Mouse (Mus musculus) forebrain, postnatal 0 days (tissue): ENCODE measurements around the gene 1700069L16Rik. TPM values are rescaled to one million over a fixed set of nuclear protein-coding genes. Genes with fewer than 3 reads are reported as not detected.

ENCODE experiments used
- ATAC-seq: fragments of 200-750 bp; cut with Nextera tagmentation; 2 replicates; pipeline ENCODE4 v1.8.0; 2017; ENCODE audit warnings: mild to moderate bottlenecking, moderate library complexity
- DNase-seq: peaks from one replicate; pipeline ENCODE4 v3.0.0-alpha.2; 2015
- H3K27ac ChIP-seq: fragments of 300-500 bp; sonication (generic); 2 replicates; pipeline ENCODE4 v1.5.1; 2014; ENCODE audit warnings: low read depth, mild to moderate bottlenecking, antibody characterized with exemption, low read length, moderate library complexity, mixed read lengths
- H3K27me3 ChIP-seq: fragments of 300-500 bp; sonication (generic); 2 replicates; pipeline ENCODE4 v1.6.1; 2014; ENCODE audit warnings: mild to moderate bottlenecking, low read length, mixed read lengths; ENCODE audit not compliant: insufficient read depth
- H3K36me3 ChIP-seq: fragments of 300-500 bp; sonication (generic); 2 replicates; pipeline ENCODE4 v1.6.1; 2014; ENCODE audit warnings: mild to moderate bottlenecking, moderate library complexity; ENCODE audit not compliant: insufficient read depth
- H3K4me1 ChIP-seq: fragments of 300-500 bp; sonication (generic); 2 replicates; pipeline ENCODE4 v1.6.1; 2014; ENCODE audit warnings: antibody characterized with exemption; ENCODE audit not compliant: insufficient read depth
- H3K4me2 ChIP-seq: fragments of 300-500 bp; sonication (generic); 2 replicates; pipeline ENCODE4 v1.6.1; 2014; ENCODE audit warnings: low read depth, mild to moderate bottlenecking, moderate library complexity
- H3K4me3 ChIP-seq: fragments of 300-500 bp; sonication (generic); 2 replicates; pipeline ENCODE4 v1.5.1; 2014; ENCODE audit warnings: low read depth, low read length, mixed read lengths
- H3K9ac ChIP-seq: fragments of 300-500 bp; sonication (generic); 2 replicates; pipeline ENCODE4 v1.6.1; 2014; ENCODE audit warnings: mild to moderate bottlenecking
- H3K9me3 ChIP-seq: fragments of 300-500 bp; sonication (generic); 2 replicates; pipeline ENCODE4 v1.6.1; 2016; ENCODE audit warnings: low read length
- CTCF ChIP-seq: sonication (generic); IDR thresholded peaks from 2 replicates; pipeline ENCODE4 v1.5.1; 2016; ENCODE audit warnings: antibody characterized with exemption, control low read depth, low read depth
- WGBS: fragments of 180-500 bp; shearing (Covaris S2); extraction: QIAGEN DNeasy Blood & Tissue Kit; methylation state at CpG from one replicate; pipeline ENCODE4 v1.1.7; 2014; 5-methylcytosine and 5-hydroxymethylcytosine counted together
- polyA plus RNA-seq: library from polyadenylated mRNA; unstranded; fragments of >200 nt; fragmentation: Nextera tagmentation; extraction: Ambion mirVana; gene quantifications from 2 replicates; pipeline ENCODE4 v1.2.1, GENCODE M21; 2015
- total RNA-seq: library from RNA; depleted of rRNA; stranded (reverse); fragments of >200 nt; gene quantifications from 2 replicates; pipeline ENCODE4 v1.2.3, GENCODE M21; 2014

Gene 1700069L16Rik
- total and polyA plus RNA-seq, 2 experiments from 2014 or later, result not detected

- DNase-seq, result no peak
These were observed 45.7 kb downstream of the 1700069L16Rik start for GRCm38 (mm10) chr5:113678743-113679452.

GRCm38 (mm10) chr5:113677541-113677940 lies 47.0 kb downstream of the 1700069L16Rik start:
- H3K9ac ChIP-seq, result no peak overlapping the region
- no peaks in the 10 kb centered on the region for H3K4me1 ChIP-seq
- WGBS, result 89% methylated on average over 5 of the region's 7 CpGs
- no peaks in the 10 kb centered on the region for H3K36me3 ChIP-seq
- H3K4me2 ChIP-seq, result no peak overlapping the region
- H3K4me3 ChIP-seq, result no peak overlapping the region
- DNase-seq (no peak), ATAC-seq (no peak)
- no peaks in the 10 kb centered on the region for H3K9me3 ChIP-seq
- TF ChIP-seq CTCF, result no peak
- no peak overlapping the region for H3K27ac ChIP-seq
- no peaks in the 10 kb centered on the region for H3K27me3 ChIP-seq

More at GRCm38 (mm10) chr5:113678743-113679452, 45.7 kb downstream of the 1700069L16Rik start:
- H3K9me3 ChIP-seq, result no peaks in the 10 kb centered on the region
- H3K4me1 ChIP-seq, result no peaks in the 10 kb centered on the region
- H3K4me2 ChIP-seq, result no peak overlapping the region
- no peaks in the 10 kb centered on the region for H3K27me3 ChIP-seq
- no peak overlapping the region for H3K27ac ChIP-seq
- H3K9ac ChIP-seq, result no peak overlapping the region
- no peaks in the 10 kb centered on the region for H3K36me3 ChIP-seq
- ATAC-seq, result no peak
- WGBS, result 67% methylated on average over 10 of the region's 10 CpGs
- no peak for TF ChIP-seq CTCF
- H3K4me3 ChIP-seq, result no peak overlapping the region

GRCm38 (mm10) chr5:113674851-113675250 lies 49.7 kb downstream of the 1700069L16Rik start:
- DNase-seq (no peak), ATAC-seq (no peak)
- H3K27me3 ChIP-seq, result no peaks in the 10 kb centered on the region
- TF ChIP-seq CTCF, result no peak
- H3K4me3 ChIP-seq, result no peak overlapping the region
- 78% methylated on average over 7 of the region's 7 CpGs for WGBS
- no peak overlapping the region for H3K4me2 ChIP-seq
- H3K36me3 ChIP-seq, result no peaks in the 10 kb centered on the region
- H3K27ac ChIP-seq, result no peak overlapping the region
- no peak overlapping the region for H3K9ac ChIP-seq
- H3K4me1 ChIP-seq, result no peaks in the 10 kb centered on the region
- H3K9me3 ChIP-seq, result no peaks in the 10 kb centered on the region

- ATAC-seq (no peak), DNase-seq (no peak)
- Histone ChIP-seq H3K4me1 (no peaks in the 10 kb centered on the region), H3K9me3 (no peaks in the 10 kb centered on the region), H3K4me2 (no peak overlapping the region), H3K9ac (no peak overlapping the region), H3K4me3 (no peak overlapping the region), H3K27ac (no peak overlapping the region), H3K36me3 (no peaks in the 10 kb centered on the region), H3K27me3 (no peaks in the 10 kb centered on the region)
- 90% methylated on average over 7 of the region's 7 CpGs for WGBS
- TF ChIP-seq CTCF, result no peak
These were observed 52.1 kb downstream of the 1700069L16Rik start for GRCm38 (mm10) chr5:113672456-113672855.

- H3K27ac ChIP-seq, result no peak overlapping the region
- H3K4me3 ChIP-seq, result no peak overlapping the region
- no peak for ATAC-seq
- DNase-seq, result no peak
- no peak overlapping the region for H3K4me2 ChIP-seq
- H3K36me3 ChIP-seq, result no peaks in the 10 kb centered on the region
- no peaks in the 10 kb centered on the region for H3K4me1 ChIP-seq
- no peak overlapping the region for H3K9ac ChIP-seq
- H3K27me3 ChIP-seq, result no peaks in the 10 kb centered on the region
- WGBS, result 75% methylated on average over 6 of the region's 6 CpGs
- no peaks in the 10 kb centered on the region for H3K9me3 ChIP-seq
- TF ChIP-seq CTCF, result no peak
These were observed 54.0 kb downstream of the 1700069L16Rik start for GRCm38 (mm10) chr5:113670597-113670996.

GRCm38 (mm10) chr5:113670110-113670509 lies 54.5 kb downstream of the 1700069L16Rik start:
- H3K4me2 ChIP-seq, result no peak overlapping the region
- DNase-seq (no peak), ATAC-seq (no peak)
- no peaks in the 10 kb centered on the region for H3K9me3 ChIP-seq
- H3K4me3 ChIP-seq, result no peak overlapping the region
- no peaks in the 10 kb centered on the region for H3K27me3 ChIP-seq
- H3K9ac ChIP-seq, result no peak overlapping the region
- H3K4me1 ChIP-seq, result no peaks in the 10 kb centered on the region
- TF ChIP-seq CTCF, result no peak
- H3K27ac ChIP-seq, result no peak overlapping the region
- 57% methylated on average over 3 of the region's 3 CpGs for WGBS
- H3K36me3 ChIP-seq, result no peaks in the 10 kb centered on the region

GRCm38 (mm10) chr5:113664629-113665195 lies 59.9 kb downstream of the 1700069L16Rik start:
- H3K4me3 ChIP-seq, result no peak overlapping the region
- WGBS, result 78% methylated on average over 12 of the region's 12 CpGs
- H3K9me3 ChIP-seq, result no peaks in the 10 kb centered on the region
- H3K36me3 ChIP-seq, result no peaks in the 10 kb centered on the region
- no peak overlapping the region for H3K4me2 ChIP-seq
- ATAC-seq, result no peak
- no peak overlapping the region for H3K9ac ChIP-seq
- no peaks in the 10 kb centered on the region for H3K27me3 ChIP-seq
- no peak for DNase-seq
- H3K27ac ChIP-seq, result no peak overlapping the region
- TF ChIP-seq CTCF, result no peak
- H3K4me1 ChIP-seq, result no peaks in the 10 kb centered on the region
